In genomic region chr5:96425391-96425790, GRCm38 (mm10) we compare ENCODE assay signal across 34 mouse cellular contexts. TPM values are rescaled to one million over a fixed set of nuclear protein-coding genes. Genes with fewer than 3 reads are reported as not detected.
"Had no signal": no experiment of that assay in that cellular context is flagged by ENCODE, and none has a peak within 500 bp of the region (broad histone marks: within the 10 kb centered on the region; RNA-seq: fewer than 3 reads in every experiment).

No protein-coding gene starts in this region.

- DNase-seq: heart, postnatal 10 days; heart, postnatal 14 days; heart, postnatal 36 days; kidney, adult 11 months; kidney, adult 18-20 months; kidney, adult 2 months; kidney, adult 8-10 months; kidney, adult 9 months; kidney, postnatal 10 days; kidney, postnatal 14 days; kidney, postnatal 25 days; kidney, postnatal 36 days; kidney, postnatal 4 days; layer of hippocampus, adult 9-11 months; layer of hippocampus, postnatal 36 days had no signal

- H3K4me3 ChIP-seq: heart, embryonic 12.5 days; heart, embryonic 13.5 days; heart, embryonic 15.5 days; hindbrain, embryonic 10.5 days; hindbrain, embryonic 12.5 days; hindbrain, embryonic 13.5 days; hindbrain, embryonic 15.5 days; intestine, embryonic 15.5 days; kidney, embryonic 15.5 days; layer of hippocampus, adult 2 months; left cerebral cortex, adult 2 months had no signal

- H3K27me3 ChIP-seq: heart, embryonic 12.5 days; heart, embryonic 13.5 days; heart, embryonic 15.5 days; hindbrain, embryonic 12.5 days; hindbrain, embryonic 13.5 days; hindbrain, embryonic 15.5 days; intestine, embryonic 15.5 days; kidney, embryonic 15.5 days had no signal

- H3K4me2 ChIP-seq: heart, embryonic 12.5 days; heart, embryonic 13.5 days; heart, embryonic 15.5 days; hindbrain, embryonic 12.5 days; hindbrain, embryonic 13.5 days; hindbrain, embryonic 14.5 days; hindbrain, embryonic 15.5 days; intestine, embryonic 15.5 days; kidney, embryonic 15.5 days had no signal

- H3K36me3 ChIP-seq: heart, embryonic 12.5 days; heart, embryonic 13.5 days; heart, embryonic 15.5 days; hindbrain, embryonic 10.5 days; hindbrain, embryonic 12.5 days; hindbrain, embryonic 13.5 days; hindbrain, embryonic 15.5 days; intestine, embryonic 15.5 days; kidney, embryonic 15.5 days had no signal

- H3K27ac ChIP-seq: heart, embryonic 13.5 days; heart, embryonic 15.5 days; hindbrain, embryonic 10.5 days; hindbrain, embryonic 12.5 days; hindbrain, embryonic 13.5 days; hindbrain, embryonic 14.5 days; hindbrain, embryonic 15.5 days; hindbrain, postnatal 0 days; intestine, embryonic 15.5 days; kidney, embryonic 15.5 days; kidney, postnatal 0 days; layer of hippocampus, adult 2 months; left cerebral cortex, adult 2 months had no signal

- H3K9me3 ChIP-seq: heart, embryonic 12.5 days; heart, embryonic 13.5 days; heart, embryonic 15.5 days; hindbrain, embryonic 10.5 days; hindbrain, embryonic 12.5 days; hindbrain, embryonic 13.5 days; hindbrain, embryonic 15.5 days; intestine, embryonic 15.5 days; kidney, embryonic 15.5 days had no signal

- ATAC-seq: hindbrain, embryonic 16.5 days; hindbrain, postnatal 0 days; inflammation-experienced regulatory T-cells, adult 6 months; intestine, embryonic 15.5 days; intestine, embryonic 16.5 days; intestine, postnatal 0 days had no signal

- H3K4me1 ChIP-seq: hindbrain, embryonic 10.5 days; hindbrain, embryonic 12.5 days; hindbrain, embryonic 13.5 days; hindbrain, embryonic 15.5 days had no signal

- H3K9ac ChIP-seq: heart, embryonic 12.5 days; heart, embryonic 13.5 days; heart, embryonic 15.5 days; hindbrain, embryonic 12.5 days; hindbrain, embryonic 13.5 days; hindbrain, embryonic 14.5 days; hindbrain, embryonic 15.5 days; intestine, embryonic 15.5 days; kidney, embryonic 15.5 days had no signal

RNA-seq across cellular contexts. Expression of gene Fras1, which starts 51.6 kb away (rescaled TPM):
- total RNA-seq: hematopoietic stem cell, adult 5-6 weeks had no signal
